Mouse (Mus musculus): ENCODE measurements around the gene Poc1b. TPM values are rescaled to one million over a fixed set of nuclear protein-coding genes. Genes with fewer than 3 reads are reported as not detected.

The Poc1b gene
- polyA plus RNA-seq, 1 experiment, result 8.0 TPM

DNA sequence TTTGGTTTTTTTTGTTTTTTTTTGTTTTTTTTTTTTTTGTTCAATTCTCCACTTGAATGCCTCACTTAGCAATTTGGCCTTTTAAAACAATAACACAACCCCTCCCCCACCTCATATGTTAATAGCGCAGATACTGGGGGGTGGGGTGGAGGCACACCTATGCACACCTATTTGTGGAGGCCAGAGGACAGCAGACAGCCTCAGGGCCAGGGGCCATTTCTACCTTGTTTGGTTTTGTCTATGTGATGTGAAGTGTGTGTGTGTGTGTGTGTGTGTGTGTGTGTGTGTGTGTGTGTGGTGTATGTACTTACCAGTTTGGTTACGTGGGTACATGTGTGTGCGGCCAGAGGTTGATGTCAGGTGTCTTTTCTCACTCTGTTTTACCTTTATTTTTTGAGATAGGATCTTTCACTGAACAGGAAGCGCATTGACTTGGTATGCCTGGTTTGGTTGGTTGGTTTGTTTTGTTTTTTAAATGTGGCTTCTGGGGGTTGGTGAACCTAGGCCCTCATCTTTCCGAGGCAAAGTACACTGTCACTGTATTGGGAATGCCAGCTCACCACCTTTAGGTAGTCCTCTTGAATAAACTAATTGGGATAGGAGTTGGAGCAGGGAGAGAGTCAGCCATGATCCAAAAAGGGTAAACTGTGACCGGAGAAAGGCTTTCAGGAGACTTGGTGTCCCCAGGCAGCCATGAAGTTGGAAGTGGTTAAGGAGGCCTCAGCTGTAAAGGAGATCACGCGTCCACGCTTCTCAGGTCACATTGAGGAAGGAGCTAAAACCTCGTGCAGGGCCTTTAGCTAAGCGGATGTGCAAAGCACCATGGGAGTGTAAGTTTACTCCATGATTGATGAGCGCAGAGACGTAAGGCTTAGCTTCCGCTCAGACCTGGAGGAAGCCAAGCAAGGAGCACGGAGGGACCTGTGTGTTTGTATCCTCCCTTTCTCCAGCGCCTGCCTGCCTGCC, 10.1 kb downstream of the Poc1b start:
- no peak overlapping the region for H3ac ChIP-seq (ENCODE audit: control insufficient read depth, insufficient read length)
- no peaks in the 10 kb centered on the region for H3K36me3 ChIP-seq (ENCODE audit: control insufficient read depth, insufficient read depth)
- H3K27me3 ChIP-seq (ENCODE audit: control insufficient read depth, insufficient read depth, insufficient read length), result no peaks in the 10 kb centered on the region
- no peak overlapping the region for H3K4me3 ChIP-seq
- no peak overlapping the region for H3K4me2 ChIP-seq (ENCODE audit: low read depth)
- H3K79me2 ChIP-seq (ENCODE audit: control insufficient read depth, insufficient read depth), result peaks cover 5% of the 10 kb centered on the region
- TF ChIP-seq POLR2A (IDR thresholded peaks at IDR 0.05; ENCODE audit: insufficient read length, low read depth) (no peak), TCF3 (IDR thresholded peaks at IDR 0.05; ENCODE audit: insufficient read length, low read depth) (no peak), POLR2AphosphoS2 (IDR thresholded peaks at IDR 0.05; ENCODE audit: insufficient read length, low read depth) (no peak), TCF12 (IDR thresholded peaks at IDR 0.05; ENCODE audit: insufficient read depth, poor library complexity, severe bottlenecking) (no peak), MYOD1 (IDR thresholded peaks at IDR 0.05; ENCODE audit: control insufficient read depth in 1 of 3, insufficient read length in 2 of 3, low read depth in 2 of 3) (no peak), MYOG (IDR thresholded peaks at IDR 0.05; ENCODE audit: control insufficient read depth in 1 of 3, insufficient read depth in 1 of 3, insufficient read length in 2 of 3, low read depth in 2 of 3) (no peak), MAX (IDR thresholded peaks at IDR 0.05; ENCODE audit: low read depth) (no peak), USF1 (IDR thresholded peaks at IDR 0.05; ENCODE audit: low read depth) (no peak), CEBPB (IDR thresholded peaks at IDR 0.05; ENCODE audit: insufficient read depth, poor library complexity, severe bottlenecking) (no peak), REST (IDR thresholded peaks at IDR 0.05; ENCODE audit: insufficient read depth, insufficient read length) (no peak), SRF (IDR thresholded peaks at IDR 0.05; ENCODE audit: control insufficient read depth, insufficient read length, low read depth) (no peak), E2F4 (IDR thresholded peaks at IDR 0.05; ENCODE audit: insufficient read depth) (no peak)

DNA sequence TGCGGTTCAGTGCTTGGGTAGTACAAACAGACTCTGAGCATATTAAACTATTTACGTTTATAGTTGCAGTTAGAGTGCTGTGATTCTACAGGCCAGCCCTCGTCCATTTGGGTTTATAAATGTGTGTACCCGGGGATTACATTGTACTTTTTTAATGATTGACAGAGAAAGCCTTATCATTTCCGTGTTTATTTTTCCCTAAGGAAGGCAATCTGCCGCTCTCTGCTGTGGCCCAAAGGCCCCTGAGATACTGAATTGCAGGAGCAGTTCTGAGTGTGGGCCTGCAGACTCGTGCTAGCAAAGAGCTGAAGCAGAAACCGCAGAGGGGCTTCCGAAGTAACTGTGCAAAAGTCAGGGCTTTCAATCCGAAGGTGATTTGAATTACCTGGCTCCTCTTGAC, 11.0 kb downstream of the Poc1b start:
- TF ChIP-seq CEBPB (IDR thresholded peaks at IDR 0.05; ENCODE audit: insufficient read depth, poor library complexity, severe bottlenecking) (no peak), POLR2A (IDR thresholded peaks at IDR 0.05; ENCODE audit: insufficient read length, low read depth) (no peak), MYOD1 (IDR thresholded peaks at IDR 0.05; ENCODE audit: control insufficient read depth in 1 of 3, insufficient read length in 2 of 3, low read depth in 2 of 3) (no peak), USF1 (IDR thresholded peaks at IDR 0.05; ENCODE audit: low read depth) (no peak), MAX (IDR thresholded peaks at IDR 0.05; ENCODE audit: low read depth) (no peak), REST (IDR thresholded peaks at IDR 0.05; ENCODE audit: insufficient read depth, insufficient read length) (no peak), SRF (IDR thresholded peaks at IDR 0.05; ENCODE audit: control insufficient read depth, insufficient read length, low read depth) (no peak), E2F4 (IDR thresholded peaks at IDR 0.05; ENCODE audit: insufficient read depth) (no peak), TCF12 (IDR thresholded peaks at IDR 0.05; ENCODE audit: insufficient read depth, poor library complexity, severe bottlenecking) (no peak), MYOG (IDR thresholded peaks at IDR 0.05; ENCODE audit: control insufficient read depth in 1 of 3, insufficient read depth in 1 of 3, insufficient read length in 2 of 3, low read depth in 2 of 3) (no peak), TCF3 (IDR thresholded peaks at IDR 0.05; ENCODE audit: insufficient read length, low read depth) (no peak), POLR2AphosphoS2 (IDR thresholded peaks at IDR 0.05; ENCODE audit: insufficient read length, low read depth) (no peak)
- Histone ChIP-seq H3ac (ENCODE audit: control insufficient read depth, insufficient read length) (no peak overlapping the region), H3K27me3 (ENCODE audit: control insufficient read depth, insufficient read depth, insufficient read length) (no peaks in the 10 kb centered on the region), H3K36me3 (ENCODE audit: control insufficient read depth, insufficient read depth) (no peaks in the 10 kb centered on the region), H3K4me3 (no peak overlapping the region), H3K4me2 (ENCODE audit: low read depth) (no peak overlapping the region), H3K79me2 (ENCODE audit: control insufficient read depth, insufficient read depth) (no peaks in the 10 kb centered on the region)

GRCm38 (mm10) chr10:99118697-99119096, 11.9 kb downstream of the Poc1b start:
- no peak overlapping the region for H3K4me2 ChIP-seq (ENCODE audit: low read depth)
- no peaks in the 10 kb centered on the region for H3K79me2 ChIP-seq (ENCODE audit: control insufficient read depth, insufficient read depth)
- H3K36me3 ChIP-seq (ENCODE audit: control insufficient read depth, insufficient read depth), result no peaks in the 10 kb centered on the region
- TF ChIP-seq CEBPB (IDR thresholded peaks at IDR 0.05; ENCODE audit: insufficient read depth, poor library complexity, severe bottlenecking), result no peak
- TF ChIP-seq MYOG (IDR thresholded peaks at IDR 0.05; ENCODE audit: control insufficient read depth in 1 of 3, insufficient read depth in 1 of 3, insufficient read length in 2 of 3, low read depth in 2 of 3), result no peak
- no peak for TF ChIP-seq E2F4 (IDR thresholded peaks at IDR 0.05; ENCODE audit: insufficient read depth)
- TF ChIP-seq TCF3 (IDR thresholded peaks at IDR 0.05; ENCODE audit: insufficient read length, low read depth), result no peak
- TF ChIP-seq MYOD1 (IDR thresholded peaks at IDR 0.05; ENCODE audit: control insufficient read depth in 1 of 3, insufficient read length in 2 of 3, low read depth in 2 of 3), result no peak
- no peak for TF ChIP-seq POLR2A (IDR thresholded peaks at IDR 0.05; ENCODE audit: insufficient read length, low read depth)
- TF ChIP-seq REST (IDR thresholded peaks at IDR 0.05; ENCODE audit: insufficient read depth, insufficient read length), result no peak
- no peak for TF ChIP-seq MAX (IDR thresholded peaks at IDR 0.05; ENCODE audit: low read depth)
- no peak for TF ChIP-seq SRF (IDR thresholded peaks at IDR 0.05; ENCODE audit: control insufficient read depth, insufficient read length, low read depth)
- no peak for TF ChIP-seq TCF12 (IDR thresholded peaks at IDR 0.05; ENCODE audit: insufficient read depth, poor library complexity, severe bottlenecking)
- no peak for TF ChIP-seq USF1 (IDR thresholded peaks at IDR 0.05; ENCODE audit: low read depth)
- no peak for TF ChIP-seq POLR2AphosphoS2 (IDR thresholded peaks at IDR 0.05; ENCODE audit: insufficient read length, low read depth)
- H3ac ChIP-seq (ENCODE audit: control insufficient read depth, insufficient read length), result no peak overlapping the region
- no peak overlapping the region for H3K4me3 ChIP-seq
- H3K27me3 ChIP-seq (ENCODE audit: control insufficient read depth, insufficient read depth, insufficient read length), result no peaks in the 10 kb centered on the region

GRCm38 (mm10) chr10:99119471-99119870, 12.6 kb downstream of the Poc1b start:
- no peak for TF ChIP-seq MAX (IDR thresholded peaks at IDR 0.05; ENCODE audit: low read depth)
- TF ChIP-seq MYOG (IDR thresholded peaks at IDR 0.05; ENCODE audit: control insufficient read depth in 1 of 3, insufficient read depth in 1 of 3, insufficient read length in 2 of 3, low read depth in 2 of 3), result no peak
- no peak for TF ChIP-seq E2F4 (IDR thresholded peaks at IDR 0.05; ENCODE audit: insufficient read depth)
- TF ChIP-seq SRF (IDR thresholded peaks at IDR 0.05; ENCODE audit: control insufficient read depth, insufficient read length, low read depth), result no peak
- no peak for TF ChIP-seq USF1 (IDR thresholded peaks at IDR 0.05; ENCODE audit: low read depth)
- TF ChIP-seq CEBPB (IDR thresholded peaks at IDR 0.05; ENCODE audit: insufficient read depth, poor library complexity, severe bottlenecking), result no peak
- TF ChIP-seq REST (IDR thresholded peaks at IDR 0.05; ENCODE audit: insufficient read depth, insufficient read length), result no peak
- no peak for TF ChIP-seq TCF3 (IDR thresholded peaks at IDR 0.05; ENCODE audit: insufficient read length, low read depth)
- TF ChIP-seq MYOD1 (IDR thresholded peaks at IDR 0.05; ENCODE audit: control insufficient read depth in 1 of 3, insufficient read length in 2 of 3, low read depth in 2 of 3), result no peak
- no peak for TF ChIP-seq POLR2A (IDR thresholded peaks at IDR 0.05; ENCODE audit: insufficient read length, low read depth)
- TF ChIP-seq TCF12 (IDR thresholded peaks at IDR 0.05; ENCODE audit: insufficient read depth, poor library complexity, severe bottlenecking), result no peak
- no peak for TF ChIP-seq POLR2AphosphoS2 (IDR thresholded peaks at IDR 0.05; ENCODE audit: insufficient read length, low read depth)
- Histone ChIP-seq H3K79me2 (ENCODE audit: control insufficient read depth, insufficient read depth) (no peaks in the 10 kb centered on the region), H3K4me3 (no peak overlapping the region), H3K27me3 (ENCODE audit: control insufficient read depth, insufficient read depth, insufficient read length) (no peaks in the 10 kb centered on the region), H3K4me2 (ENCODE audit: low read depth) (no peak overlapping the region), H3ac (ENCODE audit: control insufficient read depth, insufficient read length) (no peak overlapping the region), H3K36me3 (ENCODE audit: control insufficient read depth, insufficient read depth) (no peaks in the 10 kb centered on the region)

Measured in myocyte (in vitro differentiated cells).